Mouse (Mus musculus): Measurements from ENCODE around the gene Dnajc13. TPM values are rescaled to one million over a fixed set of nuclear protein-coding genes. Genes with fewer than 3 reads are reported as not detected.

Gene Dnajc13
- polyA plus RNA-seq, 1 experiment from 2014 or later = 20.8 TPM

DNA sequence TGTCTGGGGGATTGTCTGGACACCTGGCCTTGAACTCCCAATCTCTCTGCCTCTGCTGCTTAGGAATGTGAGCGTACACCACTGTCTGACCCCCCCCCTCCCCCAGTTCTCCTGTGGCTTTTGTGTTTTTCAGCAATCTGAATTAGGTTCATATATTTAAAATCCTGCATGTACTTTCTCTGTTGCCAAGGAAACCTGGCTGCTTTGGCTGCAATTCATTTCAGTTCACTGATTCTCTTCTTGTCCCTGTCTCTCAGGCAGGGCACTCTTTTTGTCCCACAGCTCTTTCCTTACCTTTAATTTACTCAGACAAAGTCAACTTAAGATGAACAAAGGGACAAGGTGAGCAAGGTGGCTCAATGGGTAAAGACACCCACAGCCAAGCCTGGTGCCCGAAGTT, 134.6 kb downstream of the Dnajc13 start:
- Histone ChIP-seq H3K9ac (ENCODE audit: low read depth, low read length) (no peak overlapping the region), H3K27ac (no peak overlapping the region), H3K4me2 (ENCODE audit: low read length) (no peak overlapping the region), H3K4me1 (replicated peaks; ENCODE audit: insufficient read depth, low read length) (peaks cover 2% of the 10 kb centered on the region), H3K27me3 (ENCODE audit: insufficient read depth, low read length) (no peaks in the 10 kb centered on the region), H3K4me3 (replicated peaks; ENCODE audit: low read depth, low read length) (no peak overlapping the region), H3K36me3 (ENCODE audit: insufficient read depth, low read length) (no peaks in the 10 kb centered on the region), H3K9me3 (replicated peaks; ENCODE audit: low read length) (no peaks in the 10 kb centered on the region)
- DNase-seq (ENCODE audit: low spot score) (no peak), ATAC-seq (replicated peaks; ENCODE audit: low FRiP score, low read depth) (no peak)
- TF ChIP-seq CTCF (IDR thresholded peaks at IDR 0.05; ENCODE audit: low read depth) = no peak
- 75% methylated on average over 2 of the region's 2 CpGs for WGBS

DNA sequence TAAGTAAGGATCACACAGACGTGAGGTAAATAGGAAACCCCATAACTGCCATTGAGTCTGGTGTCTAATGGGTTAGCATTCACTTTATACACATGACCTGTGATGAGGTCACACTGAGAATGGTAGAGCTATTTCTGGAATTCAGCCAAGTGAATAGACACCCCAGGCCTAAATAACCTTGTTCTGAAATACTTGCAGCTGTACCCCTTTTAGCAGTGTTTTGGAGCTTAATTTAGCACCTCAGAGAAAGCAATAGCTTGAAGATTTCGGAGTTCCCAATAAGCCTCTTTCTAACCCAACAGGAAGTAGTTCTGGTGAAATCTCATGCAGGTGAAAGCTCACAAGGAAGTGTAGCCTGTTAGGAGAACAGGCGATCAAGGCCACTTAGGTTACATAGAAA, 135.9 kb downstream of the Dnajc13 start, which contains the start of gene Ackr4:
Ackr4 (minus strand) TSS at position 101 of the 400 bp plus-strand sequence.
- no peaks in the 10 kb centered on the region for H3K9me3 ChIP-seq (replicated peaks; ENCODE audit: low read length)
- H3K9ac ChIP-seq (ENCODE audit: low read depth, low read length) = no peak within 1 kb of the TSS
- no peak for DNase-seq (ENCODE audit: low spot score)
- H3K36me3 ChIP-seq (ENCODE audit: insufficient read depth, low read length) = no peaks in the 10 kb centered on the region
- no peak within 1 kb of the TSS for H3K4me2 ChIP-seq (ENCODE audit: low read length)
- WGBS = 88% methylated on average over 3 of the region's 3 CpGs
- H3K4me1 ChIP-seq (replicated peaks; ENCODE audit: insufficient read depth, low read length) = peaks cover 5% of the 10 kb centered on the region
- H3K27me3 ChIP-seq (ENCODE audit: insufficient read depth, low read length) = no peaks in the 10 kb centered on the region
- no peak within 1 kb of the TSS for H3K27ac ChIP-seq
- no peak for TF ChIP-seq CTCF (IDR thresholded peaks at IDR 0.05; ENCODE audit: low read depth)
- no peak for ATAC-seq (replicated peaks; ENCODE audit: low FRiP score, low read depth)
- H3K4me3 ChIP-seq (replicated peaks; ENCODE audit: low read depth, low read length) = no peak within 1 kb of the TSS

DNA sequence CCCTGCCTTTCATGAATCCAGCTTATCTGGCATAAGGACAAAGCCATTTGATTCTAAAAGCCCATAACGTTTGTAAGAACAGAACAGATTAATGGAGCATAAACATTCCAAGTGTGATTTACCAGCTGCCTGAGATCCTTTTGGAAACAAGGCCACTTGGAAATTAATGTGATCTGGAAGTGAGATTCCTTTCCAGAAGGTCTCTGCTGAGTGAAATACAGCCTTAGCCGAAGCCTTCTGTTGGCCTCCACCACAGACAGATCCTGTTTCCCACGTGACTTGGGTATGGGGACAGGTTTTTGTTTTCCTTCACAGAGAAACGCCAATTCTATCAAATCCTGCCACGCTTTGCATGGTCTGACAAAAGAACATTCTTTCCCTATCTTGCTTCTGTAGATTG, 139.1 kb downstream of the Dnajc13 start:
- no peaks in the 10 kb centered on the region for H3K27me3 ChIP-seq (ENCODE audit: insufficient read depth, low read length)
- no peak overlapping the region for H3K9ac ChIP-seq (ENCODE audit: low read depth, low read length)
- ATAC-seq (replicated peaks; ENCODE audit: low FRiP score, low read depth) = peak; percentile 42; the same call in 1 of the 2 replicates
- H3K4me3 ChIP-seq (replicated peaks; ENCODE audit: low read depth, low read length) = no peak overlapping the region
- H3K4me2 ChIP-seq (ENCODE audit: low read length) = 0 out of 2 replicates have a peak overlapping the region, but pooled peaks have one; percentile 1
- peak; percentile 96 for DNase-seq (ENCODE audit: low spot score)
- no peak for TF ChIP-seq CTCF (IDR thresholded peaks at IDR 0.05; ENCODE audit: low read depth)
- H3K36me3 ChIP-seq (ENCODE audit: insufficient read depth, low read length) = no peaks in the 10 kb centered on the region
- H3K4me1 ChIP-seq (replicated peaks; ENCODE audit: insufficient read depth, low read length) = peaks cover 5% of the 10 kb centered on the region
- H3K9me3 ChIP-seq (replicated peaks; ENCODE audit: low read length) = no peaks in the 10 kb centered on the region
- 13% methylated on average over 5 of the region's 5 CpGs for WGBS
- peak overlapping the region; percentile 77 for H3K27ac ChIP-seq

DNA sequence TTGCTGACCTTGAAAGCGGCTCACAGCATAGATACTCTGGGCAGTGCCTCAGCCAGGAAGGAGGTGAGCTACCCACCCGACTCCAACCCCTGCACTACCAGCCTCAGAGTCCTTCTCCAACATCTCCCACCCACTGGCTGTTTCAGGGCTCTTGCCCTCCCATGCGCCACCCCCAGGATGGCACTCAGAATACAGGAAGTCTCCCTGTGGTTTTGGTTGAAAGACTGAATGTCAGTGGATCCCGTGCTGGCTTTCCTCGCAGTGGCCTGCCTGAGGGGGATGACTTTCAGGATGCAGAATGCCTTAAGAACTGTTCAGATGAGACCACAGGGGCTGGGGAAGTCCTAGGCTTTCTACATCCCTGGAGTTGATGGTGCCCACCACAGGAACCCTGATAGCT, 139.6 kb downstream of the Dnajc13 start:
- Histone ChIP-seq H3K4me1 (replicated peaks; ENCODE audit: insufficient read depth, low read length) (peaks cover 5% of the 10 kb centered on the region), H3K27ac (peak overlapping the region; percentile 60; the same call in 1 of the 2 replicates), H3K27me3 (ENCODE audit: insufficient read depth, low read length) (no peaks in the 10 kb centered on the region), H3K36me3 (ENCODE audit: insufficient read depth, low read length) (no peaks in the 10 kb centered on the region), H3K4me2 (ENCODE audit: low read length) (0 out of 2 replicates have a peak overlapping the region, but pooled peaks have one; percentile 1), H3K4me3 (replicated peaks; ENCODE audit: low read depth, low read length) (no peak overlapping the region), H3K9ac (ENCODE audit: low read depth, low read length) (no peak overlapping the region), H3K9me3 (replicated peaks; ENCODE audit: low read length) (no peaks in the 10 kb centered on the region)
- 25% methylated on average over 5 of the region's 5 CpGs for WGBS
- DNase-seq (ENCODE audit: low spot score) (peak; percentile 72), ATAC-seq (replicated peaks; ENCODE audit: low FRiP score, low read depth) (peak; percentile 58)
- peak; percentile 40; the same call in 1 of the 2 replicates for TF ChIP-seq CTCF (IDR thresholded peaks at IDR 0.05; ENCODE audit: low read depth)

DNA sequence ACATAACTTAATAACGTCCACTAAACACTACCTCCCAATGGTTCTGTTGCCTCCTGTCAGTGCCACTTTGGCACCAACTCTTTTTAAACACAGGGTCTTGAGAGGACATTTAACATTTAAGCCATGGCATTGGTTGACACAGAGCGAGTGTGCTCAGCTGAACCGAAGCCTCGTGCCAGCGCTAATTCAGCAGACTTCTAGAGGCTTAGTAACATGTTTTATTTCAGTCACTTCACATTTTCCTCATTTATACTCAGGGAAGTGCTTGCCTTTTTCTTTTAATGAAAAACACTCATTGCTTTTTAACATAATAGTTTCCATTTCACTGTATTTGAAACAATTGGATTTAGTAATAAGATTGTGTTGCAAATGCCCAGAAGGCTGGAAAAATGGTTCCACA, 153.6 kb downstream of the Dnajc13 start:
- ATAC-seq (replicated peaks; ENCODE audit: low FRiP score, low read depth) = no peak
- no peak for DNase-seq (ENCODE audit: low spot score)

DNA sequence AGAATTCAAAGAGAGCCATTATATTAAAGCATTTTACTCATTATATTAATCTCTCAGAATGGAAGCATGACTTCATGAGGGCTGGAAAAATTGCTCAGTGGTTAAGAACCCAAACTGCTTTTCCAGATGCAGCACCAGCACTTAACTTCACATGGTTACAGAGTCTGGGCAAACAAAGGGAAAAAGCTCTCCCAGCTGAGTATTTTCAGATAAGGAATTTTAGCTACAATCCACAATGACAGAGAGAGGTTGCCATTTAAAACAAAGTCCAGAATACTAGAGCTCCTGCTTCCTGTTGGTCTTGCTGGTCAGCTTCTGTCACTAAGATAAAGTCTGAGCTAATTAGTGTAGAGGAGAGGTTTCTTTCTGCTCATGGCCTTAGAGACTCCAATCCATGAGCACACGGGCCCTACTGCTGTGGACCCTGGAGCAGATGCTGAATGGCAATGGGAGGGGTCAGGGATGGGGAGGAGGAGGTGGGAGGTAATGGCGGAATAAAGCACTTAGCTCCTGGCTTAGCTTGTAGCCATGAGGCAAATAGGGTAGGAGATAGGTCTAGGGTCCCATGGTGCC, 154.1 kb downstream of the Dnajc13 start:
- Histone ChIP-seq H3K27ac (no peak overlapping the region), H3K4me2 (ENCODE audit: low read length) (no peak overlapping the region), H3K27me3 (ENCODE audit: insufficient read depth, low read length) (no peaks in the 10 kb centered on the region), H3K4me1 (replicated peaks; ENCODE audit: insufficient read depth, low read length) (no peaks in the 10 kb centered on the region), H3K9me3 (replicated peaks; ENCODE audit: low read length) (no peaks in the 10 kb centered on the region), H3K4me3 (replicated peaks; ENCODE audit: low read depth, low read length) (no peak overlapping the region), H3K9ac (ENCODE audit: low read depth, low read length) (no peak overlapping the region), H3K36me3 (ENCODE audit: insufficient read depth, low read length) (no peaks in the 10 kb centered on the region)
- WGBS = 82% methylated on average over 2 of the region's 2 CpGs
- ATAC-seq (replicated peaks; ENCODE audit: low FRiP score, low read depth) (no peak), DNase-seq (ENCODE audit: low spot score) (peak; percentile 51)
- TF ChIP-seq CTCF (IDR thresholded peaks at IDR 0.05; ENCODE audit: low read depth) = no peak

More for the DNA sequence above, 153.6 kb downstream of the Dnajc13 start:
- Histone ChIP-seq H3K9ac (ENCODE audit: low read depth, low read length) (no peak overlapping the region), H3K36me3 (ENCODE audit: insufficient read depth, low read length) (no peaks in the 10 kb centered on the region), H3K4me1 (replicated peaks; ENCODE audit: insufficient read depth, low read length) (no peaks in the 10 kb centered on the region), H3K4me2 (ENCODE audit: low read length) (no peak overlapping the region), H3K9me3 (replicated peaks; ENCODE audit: low read length) (no peaks in the 10 kb centered on the region), H3K27ac (no peak overlapping the region), H3K27me3 (ENCODE audit: insufficient read depth, low read length) (no peaks in the 10 kb centered on the region), H3K4me3 (replicated peaks; ENCODE audit: low read depth, low read length) (no peak overlapping the region)
- TF ChIP-seq CTCF (IDR thresholded peaks at IDR 0.05; ENCODE audit: low read depth) = no peak
- 90% methylated on average over 5 of the region's 5 CpGs for WGBS
